Mouse (Mus musculus): Measurements from ENCODE around the gene H2afv.

DNA sequence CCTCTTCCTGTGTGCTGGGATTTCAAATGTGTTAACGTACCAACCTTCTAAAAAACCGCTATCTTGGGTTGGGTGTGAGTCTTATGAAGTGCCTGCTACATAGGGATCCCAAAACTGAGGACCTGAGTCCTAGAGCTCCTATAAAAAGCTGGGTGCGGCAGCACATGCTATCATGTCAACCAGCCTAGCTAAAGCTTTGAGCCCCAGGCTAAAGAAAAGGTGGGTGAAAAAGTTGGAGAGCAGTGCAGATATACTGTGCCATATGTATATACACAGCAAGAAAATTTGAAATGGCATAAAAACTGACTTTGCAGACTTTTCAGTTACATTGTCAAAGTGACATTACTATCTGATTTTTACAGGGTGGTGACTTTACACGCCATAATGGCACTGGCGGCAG lies 25.5 kb downstream of the H2afv start:
- TF ChIP-seq CTCF (IDR thresholded peaks at IDR 0.05; ENCODE audit: low read depth, low read length) (no peak), POLR2A (IDR thresholded peaks at IDR 0.05; ENCODE audit: extremely low read depth, insufficient read depth, low read length) (no peak)

All from liver, adult 2 months (tissue).